Mouse (Mus musculus) megakaryocyte, adult 5-6 weeks (primary cell): ENCODE results near the gene Fbxo41. TPM values are rescaled to one million over a fixed set of nuclear protein-coding genes. Genes with fewer than 3 reads are reported as not detected.
"Not testable (repeated sequence)": the region's sequence is repeated elsewhere in the genome, so short reads cannot be mapped to it uniquely, and the experiment has no call there.

Experiments used
- ATAC-seq: 2 replicates; pipeline ENCODE4 v1.8.0; 2016; ENCODE audit warnings: mild to moderate bottlenecking, inconsistent platforms; ENCODE audit not compliant: poor library complexity, severe bottlenecking
- total RNA-seq, 2 experiments: library from RNA; stranded (forward) in 1 of 2; stranded (reverse) in 1 of 2; fragments of 153-499, 151-499 nt in 1 of 2; fragments of 221-1000, 200-1000 nt in 1 of 2; gene quantifications; 2 replicates each; pipeline versions ENCODE4 v1.2.3 to v1.2.4; 2015 to 2017

Gene Fbxo41
- total RNA-seq, 2 experiments from 2014 or later = not detected

GRCm38 (mm10) chr6:85450697-85451663, 51.8 kb downstream of the Fbxo41 start, which contains the start of gene Cct7:
Gene Cct7 (plus strand): TSS chr6:85451514.
- ATAC-seq = peak; percentile 85

GRCm38 (mm10) chr6:85450140-85450539, 52.7 kb downstream of the Fbxo41 start:
- ATAC-seq = not testable (repeated sequence)

- no peak for ATAC-seq
These were observed 55.4 kb downstream of the Fbxo41 start for GRCm38 (mm10) chr6:85447351-85447750.

GRCm38 (mm10) chr6:85445286-85445685, 57.5 kb downstream of the Fbxo41 start:
- no peak for ATAC-seq

GRCm38 (mm10) chr6:85444266-85444965, 58.4 kb downstream of the Fbxo41 start:
- ATAC-seq = no peak

GRCm38 (mm10) chr6:85443488-85444233, 59.1 kb downstream of the Fbxo41 start:
- no peak for ATAC-seq

- no peak for ATAC-seq
These were observed 61.7 kb downstream of the Fbxo41 start for GRCm38 (mm10) chr6:85441142-85441541.

GRCm38 (mm10) chr6:85436631-85437030, 66.2 kb downstream of the Fbxo41 start:
- ATAC-seq = no peak

GRCm38 (mm10) chr6:85436204-85436603, 66.6 kb downstream of the Fbxo41 start:
- ATAC-seq = peak; percentile 48

- peak; percentile 80 for ATAC-seq
These were observed 68.9 kb downstream of the Fbxo41 start for GRCm38 (mm10) chr6:85433865-85434264.

GRCm38 (mm10) chr6:85431842-85432431, 70.9 kb downstream of the Fbxo41 start, which contains the start of gene Smyd5:
Gene Smyd5 (plus strand): TSS chr6:85431989.
- peak; percentile 87 for ATAC-seq

GRCm38 (mm10) chr6:85431274-85431841, 71.4 kb downstream of the Fbxo41 start:
- no peak for ATAC-seq

- ATAC-seq = no peak
These were observed 78.9 kb downstream of the Fbxo41 start, which contains the start of gene Noto for GRCm38 (mm10) chr6:85423836-85424379. Gene Noto (plus strand): TSS chr6:85423886.

Other genes starting within 250 kb of the Fbxo41 start
- gene Sfxn5, start 169.6 kb downstream of the Fbxo41 start, total RNA-seq (2015) = 6.5 and 8.4 TPM in 2 replicates
- gene Sfxn5, start 169.6 kb downstream of the Fbxo41 start, total RNA-seq (2017) = 8.4 and 13.4 TPM in 2 replicates
- gene Rab11fip5, start 128.4 kb downstream of the Fbxo41 start, total RNA-seq (2015) = 5.2 and 6.9 TPM in 2 replicates
- 5.8 and 6.3 TPM in 2 replicates for gene Rab11fip5, start 128.4 kb downstream of the Fbxo41 start, total RNA-seq (2017)
- not detected in 2 replicates for gene Noto, start 79.1 kb downstream of the Fbxo41 start, total RNA-seq (2015)
- not detected in 2 replicates for gene Noto, start 79.1 kb downstream of the Fbxo41 start, total RNA-seq (2017)
- gene Smyd5, start 71.0 kb downstream of the Fbxo41 start, total RNA-seq (2015) = 7.2 and 8.3 TPM in 2 replicates
- gene Smyd5, start 71.0 kb downstream of the Fbxo41 start, total RNA-seq (2017) = 10.0 and 11.2 TPM in 2 replicates
- gene Cct7, start 51.5 kb downstream of the Fbxo41 start, total RNA-seq (2015) = 172 and 178 TPM in 2 replicates
- 167 and 192 TPM in 2 replicates for gene Cct7, start 51.5 kb downstream of the Fbxo41 start, total RNA-seq (2017)
- 24.3 and 26.6 TPM in 2 replicates for gene Pradc1, start 51.0 kb downstream of the Fbxo41 start, total RNA-seq (2015)
- 7.2 and 8.7 TPM in 2 replicates for gene Pradc1, start 51.0 kb downstream of the Fbxo41 start, total RNA-seq (2017)
- gene Egr4, start 10.6 kb upstream of the Fbxo41 start, total RNA-seq (2015) = not detected in 2 replicates
- not detected in 2 replicates for gene Egr4, start 10.6 kb upstream of the Fbxo41 start, total RNA-seq (2017)
- gene Alms1, start 84.5 kb upstream of the Fbxo41 start, total RNA-seq (2015) = 14.0 and 14.2 TPM in 2 replicates
- 11.4 and 12.1 TPM in 2 replicates for gene Alms1, start 84.5 kb upstream of the Fbxo41 start, total RNA-seq (2017)
- not detected in 2 replicates for gene Nat8f7, start 210.2 kb upstream of the Fbxo41 start, total RNA-seq (2015)
- not detected in 2 replicates for gene Nat8f7, start 210.2 kb upstream of the Fbxo41 start, total RNA-seq (2017)